Mouse (Mus musculus): Measurements from ENCODE around the gene Setd1b. TPM values are rescaled to one million over a fixed set of nuclear protein-coding genes. Genes with fewer than 3 reads are reported as not detected.
"Not testable (repeated sequence)": the region's sequence is repeated elsewhere in the genome, so short reads cannot be mapped to it uniquely, and the experiment has no call there.

The Setd1b gene
- total RNA-seq, 2 experiments from 2014 or later: 19.1 to 25.8 TPM

DNA sequence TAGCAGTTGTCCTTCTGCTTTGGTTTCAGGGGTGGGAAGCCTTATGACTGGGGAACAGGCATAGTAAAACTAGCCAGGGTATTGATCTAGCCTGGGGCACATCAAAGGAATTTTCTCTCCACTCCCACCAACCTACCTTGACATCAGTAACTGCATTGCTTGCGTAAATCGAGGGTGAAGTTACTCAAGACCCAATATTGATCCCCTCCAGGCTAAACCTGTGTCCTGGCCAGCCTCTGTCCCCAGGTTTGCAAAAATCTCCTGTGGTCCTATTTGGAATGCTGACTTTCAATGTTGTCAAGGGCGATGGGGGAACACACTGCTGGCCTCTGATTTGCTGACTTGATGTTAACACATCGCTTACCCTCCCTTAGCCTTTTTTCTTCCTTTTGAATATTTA lies 54.8 kb downstream of the Setd1b start:
- DNase-seq (ENCODE audit: low spot score in 2 of 2): no peak

DNA sequence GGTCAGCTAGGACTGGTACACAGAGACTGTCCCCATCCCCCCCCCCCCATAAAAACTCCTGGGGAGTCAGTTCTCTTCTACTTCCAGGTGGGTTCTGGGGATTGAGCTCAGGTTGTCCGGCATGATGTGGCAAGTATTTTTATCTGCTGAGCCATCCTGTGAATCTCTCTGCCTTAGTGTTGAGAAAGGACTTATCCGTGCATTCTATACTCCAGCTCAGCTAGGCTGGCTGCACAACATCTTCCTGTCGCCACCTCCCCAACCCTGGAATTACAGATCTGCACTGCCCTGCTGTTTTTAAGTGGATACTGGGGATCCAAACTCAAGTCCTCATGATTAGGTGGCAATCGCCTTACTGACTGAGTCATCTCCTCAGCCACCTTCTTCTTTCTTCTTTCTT lies 56.5 kb downstream of the Setd1b start:
- no peak for DNase-seq (ENCODE audit: low spot score in 2 of 2)

DNA sequence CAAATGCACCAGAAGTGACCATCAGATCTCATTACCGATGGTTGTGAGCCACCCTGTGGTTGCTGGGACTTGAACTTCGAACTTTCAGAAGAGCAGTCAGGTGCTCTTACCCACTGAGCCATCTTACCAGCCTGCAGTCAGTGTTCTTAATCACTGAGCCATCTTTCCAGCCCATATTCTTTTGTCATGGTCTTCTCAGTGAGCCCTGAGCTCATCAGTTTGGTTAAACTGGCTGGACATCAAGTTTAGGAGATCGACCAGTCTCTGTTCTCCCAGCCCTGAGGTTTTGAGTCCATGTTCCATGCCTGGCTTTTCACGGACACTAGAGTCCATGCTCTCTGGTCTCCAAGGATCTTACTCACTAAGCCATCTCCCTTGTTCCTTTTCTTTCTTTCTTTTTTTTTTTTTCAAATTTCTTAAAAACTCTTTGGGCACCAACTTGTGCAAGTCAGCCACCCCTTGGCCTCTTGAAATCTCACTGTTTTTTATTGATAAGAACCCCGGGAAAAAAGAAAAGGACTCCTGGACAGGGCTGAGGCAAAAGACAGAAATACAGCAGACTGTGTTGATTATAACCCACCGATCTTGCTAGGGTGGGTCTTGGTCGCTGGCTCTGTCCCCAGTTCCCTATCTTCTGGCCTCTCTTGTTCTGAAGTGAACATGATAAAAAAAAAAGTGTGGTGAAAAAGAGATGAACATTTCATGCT lies 59.0 kb downstream of the Setd1b start:
- not testable (repeated sequence) for DNase-seq (ENCODE audit: low spot score in 2 of 2)

DNA sequence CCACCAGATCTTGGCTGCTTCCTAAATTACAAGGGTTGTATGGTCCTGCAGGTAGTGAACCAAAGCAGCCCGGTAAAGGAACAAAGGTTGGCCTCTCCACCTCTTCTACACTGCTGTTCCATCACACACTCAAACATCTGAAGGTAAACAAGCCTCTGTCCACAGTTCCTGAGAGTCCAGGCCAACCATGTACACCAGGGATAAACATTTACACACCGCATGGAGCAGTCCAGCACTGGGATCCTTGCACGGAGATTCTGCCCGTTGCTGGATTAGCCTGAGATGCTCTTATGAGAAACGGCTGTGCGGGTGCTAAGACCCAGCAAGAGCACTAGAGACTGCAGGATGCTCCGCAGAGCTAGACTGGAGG lies 59.5 kb downstream of the Setd1b start:
- DNase-seq (ENCODE audit: low spot score in 2 of 2): no peak

DNA sequence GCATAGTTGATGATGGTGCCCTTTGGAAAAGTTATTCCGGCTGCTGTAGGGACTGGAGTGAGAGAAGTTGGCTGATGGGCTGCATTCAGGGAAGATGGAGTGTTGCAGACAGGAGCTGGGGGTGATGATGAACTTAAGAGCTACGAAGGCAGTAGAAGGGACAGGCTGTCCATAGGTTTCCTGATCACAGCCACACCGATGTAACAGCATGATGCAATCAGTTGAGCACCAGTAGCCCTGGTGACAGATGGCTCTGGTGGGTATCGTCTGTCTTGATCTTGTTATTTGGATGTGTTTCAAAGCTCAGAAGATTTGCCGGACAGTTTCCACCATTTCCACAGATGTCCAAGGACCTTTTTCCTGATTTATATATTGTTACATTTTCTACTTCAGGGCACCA lies 60.0 kb downstream of the Setd1b start:
- DNase-seq (ENCODE audit: low spot score in 2 of 2): no peak

DNA sequence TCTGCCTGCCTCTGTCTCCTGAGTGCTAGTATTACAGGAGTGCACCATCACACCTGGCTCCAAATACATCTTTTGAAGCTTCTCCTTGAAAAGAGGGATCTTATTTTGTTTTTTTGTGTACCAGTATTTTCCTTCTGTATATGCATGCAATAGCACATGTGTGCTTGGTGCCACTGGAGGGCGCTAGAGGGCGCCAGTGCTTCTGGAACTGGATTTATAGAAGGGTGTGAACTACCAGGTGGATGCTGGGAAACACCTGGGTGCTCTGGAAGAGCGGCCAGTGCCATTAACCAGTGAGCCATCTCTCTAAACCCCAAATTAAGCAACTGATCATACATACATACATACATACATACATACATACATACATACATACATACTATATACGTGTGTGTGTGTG lies 60.8 kb downstream of the Setd1b start:
- DNase-seq (ENCODE audit: low spot score in 2 of 2): not testable (repeated sequence)

DNA sequence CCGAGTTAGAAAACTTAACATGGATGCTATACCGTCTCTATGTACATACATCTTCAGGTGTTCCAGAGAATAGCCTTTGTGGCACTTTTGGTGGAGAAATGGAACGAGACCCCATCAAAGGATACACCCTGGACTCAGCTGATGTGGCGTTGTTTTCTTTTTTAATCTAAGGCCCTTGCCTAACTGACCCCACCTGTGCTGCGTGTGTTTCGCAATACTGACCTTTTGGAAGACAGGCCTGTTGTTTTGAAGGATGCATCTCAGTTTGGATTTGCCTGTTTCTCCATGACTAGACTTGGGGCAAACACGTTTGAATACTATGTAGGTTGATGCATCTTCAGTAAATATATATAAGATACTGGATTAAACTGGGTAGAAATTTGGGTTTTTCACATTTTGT lies 61.6 kb downstream of the Setd1b start:
- not testable (repeated sequence) for DNase-seq (ENCODE audit: low spot score in 2 of 2)

Other genes with a start within 250 kb of the Setd1b start
- 10 to 100 TPM; 13.0 to 13.7 TPM for gene Kdm2b, start 152.4 kb upstream of the Setd1b start, total RNA-seq (2021)
- 10 to 100 TPM; 10.1 to 11.0 TPM for gene Orai1, start 127.1 kb upstream of the Setd1b start, total RNA-seq (2021)
- gene Morn3, start 95.2 kb upstream of the Setd1b start, total RNA-seq (2021): not detected
- gene Tmem120b, start 73.8 kb upstream of the Setd1b start, total RNA-seq (2021): 10 to 100 TPM; 22.2 to 68.8 TPM
- gene Rhof, start 9.5 kb upstream of the Setd1b start, total RNA-seq (2021): 1 to 10 TPM in 1 of 2 experiments, under 1 TPM in 1; 0.66 to 1.2 TPM
- gene Psmd9, start 27.2 kb downstream of the Setd1b start, total RNA-seq (2021): 10 to 100 TPM; 20.7 to 21.1 TPM
- 1 to 10 TPM; 1.2 to 3.6 TPM for gene Hpd, start 40.5 kb downstream of the Setd1b start, total RNA-seq (2021)
- gene Wdr66, start 109.9 kb downstream of the Setd1b start, total RNA-seq (2021): under 1 TPM; 0.61 to 0.99 TPM
- 1 to 10 TPM; 6.9 to 7.1 TPM for gene Bcl7a, start 201.6 kb downstream of the Setd1b start, total RNA-seq (2021)